In genomic region chr7:4741151-4741550, GRCm38 (mm10) we compare ENCODE assay signal across 8 mouse cellular contexts. TPM values are rescaled to one million over a fixed set of nuclear protein-coding genes. Genes with fewer than 3 reads are reported as not detected.
DNase-seq lines count a peak whose midpoint lies in the region; ATAC-seq and TF ChIP-seq lines count a peak whose summit lies in the region.

No protein-coding gene starts in this region.

- H3K4me2 ChIP-seq in neural tube, embryonic 15.5 days = peak overlapping the region; percentile 89

- no peaks in the 10 kb centered on the region for H3K27me3 ChIP-seq in Patski
- no peaks in the 10 kb centered on the region for H3K27me3 ChIP-seq in neural tube, embryonic 15.5 days (replicated peaks)

- ATAC-seq in Patski = no peak
- ATAC-seq in neural tube, embryonic 15.5 days (ENCODE audit: low FRiP score) = no peak

- no peak for TF ChIP-seq CTCF in Patski (IDR thresholded peaks at IDR 0.05)
- TF ChIP-seq CTCF in cortical plate, adult 2 months (IDR thresholded peaks at IDR 0.05; ENCODE audit: extremely low read depth, insufficient read depth, low read length) = no peak

- H3K9ac ChIP-seq in neural tube, embryonic 15.5 days (replicated peaks) = peak overlapping the region; percentile 92

- no peak for TF ChIP-seq POLR2A in cortical plate, adult 2 months (IDR thresholded peaks at IDR 0.05; ENCODE audit: extremely low read depth, insufficient read depth, low read length)

- POLR2A ChIA-PET in Patski (lab: Charles Lee) = interaction anchor here (0.8 to 1.3 kb wide), 4 partner anchors 11 to 52 kb away, joined by 3 to 7 read pairs (median 4); partner anchors contain the start of genes Cox6b2, Rpl28 and Tmem238

- DNase-seq in 416B (ENCODE audit: low read depth) = peak; percentile 75
- peak; percentile 22 for DNase-seq in Patski (ENCODE audit: low read depth, low spot score)
- peak; percentile 98 for DNase-seq in heart, adult 11 months
- DNase-seq in kidney, adult 11 months = peak; percentile 83
- DNase-seq in lung, adult 18-20 months = peak; percentile 71 to 77
- DNase-seq in left cerebral cortex, adult 18-20 months (ENCODE audit: low spot score in 2 of 2) = no peak

- CTCF ChIA-PET in Patski (lab: Charles Lee) = no interaction called here

- H3K36me3 ChIP-seq in neural tube, embryonic 15.5 days = peaks cover 11% of the 10 kb centered on the region

- H3K4me3 ChIP-seq in cortical plate, adult 2 months (ENCODE audit: insufficient read depth, low read length) = peak overlapping the region; percentile 64; the same call in 1 of the 2 replicates
- peak overlapping the region; percentile 81 for H3K4me3 ChIP-seq in neural tube, embryonic 15.5 days (replicated peaks)

- H3K27ac ChIP-seq in cortical plate, adult 2 months (ENCODE audit: insufficient read depth, low read length) = peak overlapping the region; percentile 82; the same call in 1 of the 2 replicates
- H3K27ac ChIP-seq in neural tube, embryonic 15.5 days (replicated peaks) = peak overlapping the region; percentile 96

- WGBS in neural tube, embryonic 15.5 days = 3% methylated on average over 4 of the region's 4 CpGs

- in situ Hi-C loops in Patski (cut with MboI; ENCODE audit: low pct_unique_long_range_greater_than_20kb) = no loop called here

- H3K9me3 ChIP-seq in neural tube, embryonic 15.5 days (replicated peaks) = no peaks in the 10 kb centered on the region

- 0 out of 2 replicates have a peak, but pooled peaks cover 3% of the 10 kb centered on the region for H3K4me1 ChIP-seq in cortical plate, adult 2 months (ENCODE audit: control insufficient read depth, insufficient read depth, low read length)
- peaks cover 43% of the 10 kb centered on the region for H3K4me1 ChIP-seq in neural tube, embryonic 15.5 days

RNA-seq across cellular contexts. Expression of gene Kmt5c, which starts 1.2 kb away (rescaled TPM):
- polyA plus RNA-seq in Patski (2021) = 58.6 TPM
- polyA plus RNA-seq in cortical plate, adult 2 months (2012; rRNA removed) = 60.1 and 66.9 TPM in 2 replicates
- 56.9 and 58.2 TPM in 2 replicates for polyA plus RNA-seq in neural tube, embryonic 15.5 days (2015; fragmentation: Nextera tagmentation; extraction: Ambion mirVana)
- total RNA-seq in left cerebral cortex, adult 18-20 months (2021) = 10 to 100 TPM; 19.0 to 25.2 TPM

RNA-seq across cellular contexts. Expression of gene Cox6b2, which starts 11.7 kb away (rescaled TPM):
- polyA plus RNA-seq in Patski (2021) = not detected
- polyA plus RNA-seq in cortical plate, adult 2 months (2012; rRNA removed) = 15.1 and 20.3 TPM in 2 replicates
- polyA plus RNA-seq in neural tube, embryonic 15.5 days (2015; fragmentation: Nextera tagmentation; extraction: Ambion mirVana) = 26.3 and 38.6 TPM in 2 replicates
- total RNA-seq in left cerebral cortex, adult 18-20 months (2021) = 1 to 10 TPM; 5.0 to 8.8 TPM

RNA-seq across cellular contexts. Expression of gene Tmem150b, which starts 16.1 kb away (rescaled TPM):
- 0.14 TPM for polyA plus RNA-seq in Patski (2021)
- 0.09 TPM in 1 of 2 replicates, not detected in the other for polyA plus RNA-seq in cortical plate, adult 2 months (2012; rRNA removed)
- polyA plus RNA-seq in neural tube, embryonic 15.5 days (2015; fragmentation: Nextera tagmentation; extraction: Ambion mirVana) = 0.13 and 0.14 TPM in 2 replicates
- not detected for total RNA-seq in left cerebral cortex, adult 18-20 months (2021)

RNA-seq across cellular contexts. Expression of gene Fam71e2, which starts 30.0 kb away (rescaled TPM):
- not detected for polyA plus RNA-seq in Patski (2021)
- polyA plus RNA-seq in cortical plate, adult 2 months (2012; rRNA removed) = not detected in 2 replicates
- not detected in 2 replicates for polyA plus RNA-seq in neural tube, embryonic 15.5 days (2015; fragmentation: Nextera tagmentation; extraction: Ambion mirVana)
- total RNA-seq in left cerebral cortex, adult 18-20 months (2021) = not detected

RNA-seq across cellular contexts. Expression of gene Il11, which starts 41.5 kb away (rescaled TPM):
- 2.4 TPM for polyA plus RNA-seq in Patski (2021)
- polyA plus RNA-seq in cortical plate, adult 2 months (2012; rRNA removed) = 0.35 and 0.36 TPM in 2 replicates
- 0.90 and 1.0 TPM in 2 replicates for polyA plus RNA-seq in neural tube, embryonic 15.5 days (2015; fragmentation: Nextera tagmentation; extraction: Ambion mirVana)
- total RNA-seq in left cerebral cortex, adult 18-20 months (2021) = under 1 TPM; 0.28 to 0.30 TPM

Comparison
In these comparisons a context has a peak if more than half of its experiments do, and no peak if none do; other contexts are left out.
1. DNase-seq: peak in 416B (single experiment), Patski (single experiment), heart, adult 11 months (single experiment), kidney, adult 11 months (single experiment) and lung, adult 18-20 months (2 of 2); none in left cerebral cortex, adult 18-20 months (0 of 2).
2. RNA of gene Cox6b2, which starts 11.7 kb away (polyA plus RNA-seq): 26.3 to 38.6 TPM in neural tube, embryonic 15.5 days and 15.1 to 20.3 TPM in cortical plate, adult 2 months; not detected in Patski (single experiment); every median in the first group is over 10 times any median in the second.